Comparison of ENCODE assay signal across 26 mouse cellular contexts in genomic region chr10:54548977-54549376, GRCm38 (mm10).
DNase-seq lines count a peak whose midpoint lies in the region; ATAC-seq and TF ChIP-seq lines count a peak whose summit lies in the region.
"Had no signal": no experiment of that assay in that cellular context is flagged by ENCODE, and none has a peak within 500 bp of the region (broad histone marks: within the 10 kb centered on the region; RNA-seq: fewer than 3 reads in every experiment).

No protein-coding gene starts in this region.

- H3K9me3 ChIP-seq in hindbrain, embryonic 11.5 days (ENCODE audit: control insufficient read depth, low read length): no peaks in the 10 kb centered on the region
- H3K9me3 ChIP-seq in hindbrain, embryonic 12.5 days (replicated peaks): no peaks in the 10 kb centered on the region
- H3K9me3 ChIP-seq: hindbrain, embryonic 15.5 days; limb, embryonic 13.5 days; lung, embryonic 15.5 days; midbrain, embryonic 15.5 days had no signal

- no peak overlapping the region for H3K27ac ChIP-seq in hindbrain, embryonic 11.5 days (ENCODE audit: low read depth, low read length)
- no peak overlapping the region for H3K27ac ChIP-seq in hindbrain, embryonic 12.5 days
- H3K27ac ChIP-seq: hindbrain, embryonic 15.5 days; limb, embryonic 13.5 days; lung, embryonic 15.5 days; midbrain, embryonic 15.5 days had no signal

- H3K9ac ChIP-seq in hindbrain, embryonic 11.5 days (ENCODE audit: low read depth, low read length): no peak overlapping the region
- no peak overlapping the region for H3K9ac ChIP-seq in hindbrain, embryonic 12.5 days
- H3K9ac ChIP-seq: hindbrain, embryonic 15.5 days; limb, embryonic 13.5 days; lung, embryonic 15.5 days; midbrain, embryonic 15.5 days had no signal

- TF ChIP-seq CTCF in brain, embryonic 14.5 days (IDR thresholded peaks at IDR 0.05; ENCODE audit: borderline replicate concordance, extremely low read depth, insufficient read depth, insufficient read length): no peak

- H3K4me2 ChIP-seq in hindbrain, embryonic 11.5 days (replicated peaks; ENCODE audit: low read depth, low read length): no peak overlapping the region
- H3K4me2 ChIP-seq in hindbrain, embryonic 12.5 days (replicated peaks): no peak overlapping the region
- H3K4me2 ChIP-seq: heart, embryonic 11.5 days; hindbrain, embryonic 15.5 days; limb, embryonic 13.5 days; liver, embryonic 11.5 days; lung, embryonic 15.5 days; midbrain, embryonic 15.5 days had no signal

- ATAC-seq in hindbrain, embryonic 11.5 days (ENCODE audit: low FRiP score): peak; percentile 60; the same call in 1 of the 2 replicates
- ATAC-seq in hindbrain, embryonic 12.5 days (ENCODE audit: low FRiP score): no peak
- ATAC-seq: CD4-positive, CD25-positive, alpha-beta regulatory T cell, adult 4 months; midbrain, embryonic 15.5 days had no signal

- no peaks in the 10 kb centered on the region for H3K27me3 ChIP-seq in hindbrain, embryonic 11.5 days (ENCODE audit: control insufficient read depth, insufficient read depth, low read length)
- H3K27me3 ChIP-seq in hindbrain, embryonic 12.5 days: no peaks in the 10 kb centered on the region
- H3K27me3 ChIP-seq: hindbrain, embryonic 15.5 days; limb, embryonic 13.5 days; lung, embryonic 15.5 days; midbrain, embryonic 15.5 days had no signal

- no peaks in the 10 kb centered on the region for H3K4me1 ChIP-seq in hindbrain, embryonic 11.5 days (replicated peaks; ENCODE audit: control insufficient read depth, insufficient read depth, low read length)
- no peaks in the 10 kb centered on the region for H3K4me1 ChIP-seq in hindbrain, embryonic 12.5 days
- H3K4me1 ChIP-seq: hindbrain, embryonic 15.5 days; limb, embryonic 13.5 days; lung, embryonic 15.5 days; midbrain, embryonic 15.5 days had no signal

- WGBS in hindbrain, embryonic 11.5 days: 92% methylated on average over 2 of the region's 2 CpGs
- 88% methylated on average over 2 of the region's 2 CpGs for WGBS in hindbrain, embryonic 12.5 days

- TF ChIP-seq POLR2A in brain, embryonic 14.5 days (IDR thresholded peaks at IDR 0.05; ENCODE audit: borderline replicate concordance, extremely low read depth, insufficient read depth, insufficient read length, poor library complexity, severe bottlenecking): no peak

- no peaks in the 10 kb centered on the region for H3K36me3 ChIP-seq in hindbrain, embryonic 11.5 days (ENCODE audit: control insufficient read depth, insufficient read depth, low read length)
- no peaks in the 10 kb centered on the region for H3K36me3 ChIP-seq in hindbrain, embryonic 12.5 days
- H3K36me3 ChIP-seq: hindbrain, embryonic 15.5 days; limb, embryonic 13.5 days; lung, embryonic 15.5 days; midbrain, embryonic 15.5 days had no signal

- intact Hi-C loops in left cerebral cortex, postnatal 25 days (cut with DNase I): no loop called here
- intact Hi-C loops in left cerebral cortex, postnatal 4 days (cut with DNase I): no loop called here
- intact Hi-C loops in gastrocnemius, postnatal 14 days (cut with DNase I; ENCODE audit: low total_unique reads): no loop called here

- H3K4me3 ChIP-seq in hindbrain, embryonic 11.5 days (ENCODE audit: low read depth, low read length): no peak overlapping the region
- no peak overlapping the region for H3K4me3 ChIP-seq in hindbrain, embryonic 12.5 days
- H3K4me3 ChIP-seq: erythroblast, embryonic 14.5 days; hindbrain, embryonic 15.5 days; limb, embryonic 13.5 days; lung, embryonic 15.5 days; midbrain, embryonic 15.5 days had no signal

- no peak for DNase-seq in hindbrain, embryonic 11.5 days (ENCODE audit: low spot score)
- DNase-seq in left cerebral cortex, postnatal 25 days (ENCODE audit: low spot score in 2 of 2): peak; percentile 4 to 12
- no peak for DNase-seq in left cerebral cortex, postnatal 4 days
- DNase-seq in brain, embryonic 14.5 days (ENCODE audit: low read depth): peak; percentile 48
- peak; percentile 26 to 48 for DNase-seq in layer of hippocampus, adult 8-10 months (ENCODE audit: low spot score in 2 of 2)
- DNase-seq in gastrocnemius, postnatal 14 days: no peak
- DNase-seq: adrenal gland, postnatal 25 days; cerebellum, adult 2 months; cerebellum, postnatal 14 days; gastrocnemius, postnatal 25 days; heart, adult 18-20 months; heart, postnatal 36 days; kidney, adult 2 months; kidney, postnatal 36 days; right cerebral cortex, adult 18-20 months; spleen, adult 18-20 months; thymus, postnatal 14 days had no signal

Comparison
In these comparisons a context has a peak if more than half of its experiments do, and no peak if none do; other contexts are left out.
1. DNase-seq: peak in left cerebral cortex, postnatal 25 days (2 of 2), brain, embryonic 14.5 days (single experiment) and layer of hippocampus, adult 8-10 months (2 of 2); none in hindbrain, embryonic 11.5 days (single experiment), left cerebral cortex, postnatal 4 days (single experiment) and gastrocnemius, postnatal 14 days (single experiment).